Mouse (Mus musculus) bone marrow, adult 2 months (tissue): ENCODE data around the gene Mpv17l2. TPM values are rescaled to one million over a fixed set of nuclear protein-coding genes. Genes with fewer than 3 reads are reported as not detected.

Experiments
- H3K27ac ChIP-seq: fragments of 200-500 bp; 2 replicates; pipeline ENCODE4 v1.5.1; 2012; ENCODE audit warnings: low read depth, mild to moderate bottlenecking, control low read depth, inconsistent platforms, low read length; ENCODE audit not compliant: control insufficient read depth, poor library complexity, insufficient read depth
- H3K4me1 ChIP-seq: fragments of 200-500 bp; 2 replicates; pipeline ENCODE4 v1.6.1; 2011; ENCODE audit warnings: low read length; ENCODE audit not compliant: control insufficient read depth, insufficient read depth
- H3K4me3 ChIP-seq: fragments of 200-500 bp; replicated peaks from 2 replicates; pipeline ENCODE3; 2011; ENCODE audit warnings: mild to moderate bottlenecking, low read depth, low read length, control low read depth; ENCODE audit not compliant: control insufficient read depth
- CTCF ChIP-seq: fragments of 200-500 bp; IDR thresholded peaks from 2 replicates; pipeline ENCODE4 v1.5.1; 2011; ENCODE audit warnings: low read length, control low read depth; ENCODE audit not compliant: control insufficient read depth, insufficient read depth
- POLR2A ChIP-seq: fragments of 200-500 bp; IDR thresholded peaks from 2 replicates; pipeline ENCODE4 v1.6.1; 2011; ENCODE audit warnings: low read depth, mild to moderate bottlenecking, control low read depth, low read length, borderline replicate concordance; ENCODE audit not compliant: control insufficient read depth
- WGBS: fragments of 180-500 bp; shearing (Covaris S2); methylation state at CpG from one replicate; pipeline ENCODE4 v1.1.7; 2018; 5-methylcytosine and 5-hydroxymethylcytosine counted together
- polyA plus RNA-seq: library from polyadenylated mRNA; stranded (reverse); fragments of >200 nt; gene quantifications from 2 replicates; pipeline ENCODE4 v1.2.4, GENCODE M21; 2011; ENCODE audit warnings: low replicate concordance; ENCODE audit not compliant: missing spikeins, insufficient read depth, insufficient read length

The Mpv17l2 gene
- polyA plus RNA-seq, 1 experiment = 15.1 TPM

- TF ChIP-seq POLR2A (peak; percentile 6; the same call in 1 of the 2 replicates), CTCF (no peak)
- 82% methylated on average over 11 of the region's 11 CpGs for WGBS
- no peak overlapping the region for H3K4me3 ChIP-seq
- H3K27ac ChIP-seq = no peak overlapping the region
- no peaks in the 10 kb centered on the region; the same call in 1 of the 2 replicates for H3K4me1 ChIP-seq
Measured at GRCm38 (mm10) chr8:70780093-70780492, 19.3 kb upstream of the Mpv17l2 start.

- TF ChIP-seq POLR2A (peak; percentile 55; the same call in 1 of the 2 replicates), CTCF (peak; percentile 1; the same call in 1 of the 2 replicates)
- Histone ChIP-seq H3K4me3 (peak within 1 kb of the TSS; percentile 85), H3K4me1 (peaks cover 3% of the 10 kb centered on the region; the same call in 1 of the 2 replicates), H3K27ac (peak within 1 kb of the TSS; percentile 96)
- WGBS = under 1% methylated on average over 94 of the region's 94 CpGs
Measured at GRCm38 (mm10) chr8:70776496-70777444, 16.0 kb upstream of the Mpv17l2 start, which contains the start of gene Pik3r2. TSS of gene Pik3r2 (minus strand) at chr8:70776713.

- Histone ChIP-seq H3K4me1 (peaks cover 3% of the 10 kb centered on the region; the same call in 1 of the 2 replicates), H3K4me3 (peak overlapping the region; percentile 71), H3K27ac (peak overlapping the region; percentile 71)
- TF ChIP-seq POLR2A (no peak), CTCF (no peak)
- WGBS = 3% methylated on average over 34 of the region's 34 CpGs
Measured at GRCm38 (mm10) chr8:70775851-70776495, 15.2 kb upstream of the Mpv17l2 start.

GRCm38 (mm10) chr8:70775227-70775626, 14.5 kb upstream of the Mpv17l2 start:
- 85% methylated on average over 5 of the region's 5 CpGs for WGBS
- TF ChIP-seq CTCF = no peak
- TF ChIP-seq POLR2A = no peak
- Histone ChIP-seq H3K27ac (no peak overlapping the region), H3K4me3 (no peak overlapping the region), H3K4me1 (peaks cover 3% of the 10 kb centered on the region; the same call in 1 of the 2 replicates)

GRCm38 (mm10) chr8:70774740-70775139, 14.0 kb upstream of the Mpv17l2 start:
- TF ChIP-seq POLR2A (no peak), CTCF (no peak)
- peaks cover 3% of the 10 kb centered on the region; the same call in 1 of the 2 replicates for H3K4me1 ChIP-seq
- H3K27ac ChIP-seq = no peak overlapping the region
- 90% methylated on average over 18 of the region's 18 CpGs for WGBS
- no peak overlapping the region for H3K4me3 ChIP-seq

GRCm38 (mm10) chr8:70773833-70774232, 13.1 kb upstream of the Mpv17l2 start:
- WGBS = 55% methylated on average over 9 of the region's 9 CpGs
- Histone ChIP-seq H3K27ac (no peak overlapping the region), H3K4me3 (no peak overlapping the region), H3K4me1 (peaks cover 6% of the 10 kb centered on the region)
- TF ChIP-seq POLR2A = no peak
- TF ChIP-seq CTCF = no peak

GRCm38 (mm10) chr8:70773410-70773809, 12.7 kb upstream of the Mpv17l2 start:
- WGBS = 82% methylated on average over 5 of the region's 5 CpGs
- TF ChIP-seq CTCF (no peak), POLR2A (no peak)

GRCm38 (mm10) chr8:70772890-70773289, 12.1 kb upstream of the Mpv17l2 start:
- Histone ChIP-seq H3K4me3 (no peak overlapping the region), H3K4me1 (peaks cover 10% of the 10 kb centered on the region), H3K27ac (no peak overlapping the region)
- TF ChIP-seq CTCF = no peak
- no peak for TF ChIP-seq POLR2A
- whole genome bisulfite sequencing = 93% methylated on average over 9 of the region's 9 CpGs

More at GRCm38 (mm10) chr8:70773410-70773809, 12.7 kb upstream of the Mpv17l2 start:
- Histone ChIP-seq H3K4me1 (peaks cover 10% of the 10 kb centered on the region), H3K4me3 (no peak overlapping the region), H3K27ac (no peak overlapping the region)
